Mouse (Mus musculus): ENCODE results near the gene Zbtb5. TPM values are rescaled to one million over a fixed set of nuclear protein-coding genes. Genes with fewer than 3 reads are reported as not detected.
A peak's percentile ranks its signal among the peaks of the same experiment; 100 is the strongest.

The Zbtb5 gene
- polyA plus RNA-seq, 1 experiment from 2014 or later, result 10.3 TPM

DNA sequence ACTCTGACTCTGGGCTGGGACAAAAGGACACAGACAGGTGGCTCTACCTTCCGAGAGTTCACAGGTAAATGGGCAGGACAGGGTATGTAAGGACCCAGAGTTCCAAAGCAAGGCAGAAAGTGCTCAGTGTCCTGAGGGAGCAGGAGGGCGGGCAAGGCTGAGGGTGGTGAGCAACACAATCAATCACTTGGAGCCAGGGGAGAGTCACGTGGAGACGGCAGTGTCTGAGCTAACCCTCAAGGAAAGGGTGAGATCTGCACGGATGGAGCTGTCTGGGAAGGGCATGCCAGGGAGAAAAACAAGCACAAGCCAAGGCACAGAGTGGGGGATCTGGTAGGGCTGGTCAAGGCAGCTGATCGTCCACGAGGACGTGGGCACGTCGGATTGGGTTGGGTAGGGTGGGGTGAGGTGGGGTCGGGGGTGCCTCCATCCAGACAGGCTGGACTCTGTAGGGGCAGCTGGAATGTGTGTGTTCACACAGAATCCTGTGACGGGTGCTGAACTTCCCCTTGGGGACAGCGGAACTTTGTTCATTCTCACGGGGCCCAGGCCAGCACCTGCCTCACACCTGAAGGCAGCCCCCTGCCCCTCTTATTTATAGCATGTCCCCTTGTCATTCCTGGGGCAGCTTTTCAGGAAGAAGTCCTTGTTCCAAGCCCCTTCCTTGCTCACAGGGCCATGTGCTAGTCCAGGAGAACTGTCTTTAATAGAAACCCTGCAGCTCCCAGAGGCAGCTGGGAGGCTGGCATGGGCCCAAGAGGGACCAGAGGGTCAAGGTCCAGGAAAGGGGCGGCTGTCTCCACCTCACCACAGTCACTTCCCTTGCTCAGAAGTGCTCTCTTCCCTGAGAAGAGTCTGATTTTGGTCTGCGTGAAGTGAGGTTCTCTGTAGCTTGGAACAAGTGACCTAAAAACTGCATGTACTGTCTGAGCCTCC is 22.7 kb upstream of the Zbtb5 start:
- no peak overlapping the region for H3K4me3 ChIP-seq (ENCODE audit: low read depth, low read length)
- DNase-seq (ENCODE audit: low spot score) (peak; percentile 23), ATAC-seq (0 out of 2 replicates have a peak, but pooled peaks have one; percentile 29)
- no peaks in the 10 kb centered on the region for H3K27me3 ChIP-seq (replicated peaks; ENCODE audit: insufficient read depth, low read length)
- no peak overlapping the region for H3K4me2 ChIP-seq (replicated peaks; ENCODE audit: low read depth, low read length)
- no peak overlapping the region for H3K27ac ChIP-seq (ENCODE audit: low read length)
- peaks cover 3% of the 10 kb centered on the region; the same call in 1 of the 2 replicates for H3K36me3 ChIP-seq (ENCODE audit: insufficient read depth, low read length)
- no peaks in the 10 kb centered on the region for H3K9me3 ChIP-seq (ENCODE audit: low read length)
- TF ChIP-seq CTCF (IDR thresholded peaks at IDR 0.05) (no peak), EP300 (IDR thresholded peaks at IDR 0.05) (no peak)
- WGBS, result 54% methylated on average over 16 of the region's 16 CpGs
- H3K4me1 ChIP-seq (ENCODE audit: insufficient read depth, low read depth, low read length), result 0 out of 2 replicates have a peak, but pooled peaks cover 3% of the 10 kb centered on the region
- no peak overlapping the region for H3K9ac ChIP-seq (replicated peaks; ENCODE audit: low read depth)

DNA sequence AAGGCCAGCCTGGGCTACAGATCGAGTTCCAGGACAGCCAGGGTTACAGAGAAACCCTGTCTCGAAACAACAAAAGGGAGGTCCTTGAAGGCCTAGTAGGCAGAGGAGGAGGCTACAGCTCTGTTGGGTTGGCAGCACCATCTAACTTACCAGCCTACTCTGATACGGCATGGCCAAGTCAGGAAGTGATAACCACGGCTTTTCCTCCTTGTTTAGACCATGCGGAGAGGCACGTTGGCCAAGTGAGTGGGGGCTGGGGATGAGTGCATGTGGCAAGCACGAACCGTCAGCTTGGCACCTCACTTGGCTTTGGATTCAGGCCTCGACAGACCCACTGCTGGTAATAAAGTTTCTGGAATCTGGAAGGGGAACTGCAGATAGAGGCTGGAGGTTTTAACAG is 20.4 kb upstream of the Zbtb5 start:
- TF ChIP-seq CTCF (IDR thresholded peaks at IDR 0.05) (no peak), EP300 (IDR thresholded peaks at IDR 0.05) (no peak)
- no peak overlapping the region for H3K27ac ChIP-seq (ENCODE audit: low read length)
- no peak overlapping the region for H3K4me2 ChIP-seq (replicated peaks; ENCODE audit: low read depth, low read length)
- H3K9ac ChIP-seq (replicated peaks; ENCODE audit: low read depth), result no peak overlapping the region
- no peak for DNase-seq (ENCODE audit: low spot score)
- WGBS, result 83% methylated on average over 9 of the region's 9 CpGs
- no peaks in the 10 kb centered on the region for H3K9me3 ChIP-seq (ENCODE audit: low read length)
- H3K27me3 ChIP-seq (replicated peaks; ENCODE audit: insufficient read depth, low read length), result no peaks in the 10 kb centered on the region
- H3K4me1 ChIP-seq (ENCODE audit: insufficient read depth, low read depth, low read length), result 0 out of 2 replicates have a peak, but pooled peaks cover under 1% of the 10 kb centered on the region
- H3K36me3 ChIP-seq (ENCODE audit: insufficient read depth, low read length), result peaks cover 3% of the 10 kb centered on the region; the same call in 1 of the 2 replicates
- H3K4me3 ChIP-seq (ENCODE audit: low read depth, low read length), result no peak overlapping the region
- no peak for ATAC-seq

DNA sequence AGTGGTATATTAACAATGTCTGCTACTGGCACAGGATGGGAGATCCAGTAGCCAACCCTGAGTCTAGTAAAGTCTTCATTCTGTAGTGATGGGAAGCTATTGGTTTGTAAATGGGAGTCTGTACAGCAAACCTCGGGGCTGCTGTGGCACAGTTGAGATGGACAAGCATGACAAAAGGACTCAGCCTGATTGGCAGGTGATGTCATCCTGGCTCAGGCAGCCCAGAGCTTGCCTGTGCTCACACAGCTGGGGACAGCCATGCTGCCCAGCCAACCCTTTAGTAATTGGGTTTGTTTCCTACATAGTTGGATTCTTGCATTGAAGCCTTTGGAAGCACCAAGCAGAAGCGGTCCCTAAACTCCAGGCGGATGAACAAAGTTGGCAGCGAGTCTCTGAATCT is 14.2 kb upstream of the Zbtb5 start:
- H3K4me3 ChIP-seq (ENCODE audit: low read depth, low read length), result no peak overlapping the region
- no peaks in the 10 kb centered on the region for H3K9me3 ChIP-seq (ENCODE audit: low read length)
- H3K27me3 ChIP-seq (replicated peaks; ENCODE audit: insufficient read depth, low read length), result no peaks in the 10 kb centered on the region
- no peak overlapping the region for H3K27ac ChIP-seq (ENCODE audit: low read length)
- H3K4me2 ChIP-seq (replicated peaks; ENCODE audit: low read depth, low read length), result no peak overlapping the region
- ATAC-seq, result no peak
- no peak overlapping the region for H3K9ac ChIP-seq (replicated peaks; ENCODE audit: low read depth)
- DNase-seq (ENCODE audit: low spot score), result no peak
- no peaks in the 10 kb centered on the region for H3K4me1 ChIP-seq (ENCODE audit: insufficient read depth, low read depth, low read length)
- no peak for TF ChIP-seq EP300 (IDR thresholded peaks at IDR 0.05)
- TF ChIP-seq CTCF (IDR thresholded peaks at IDR 0.05), result no peak
- H3K36me3 ChIP-seq (ENCODE audit: insufficient read depth, low read length), result no peaks in the 10 kb centered on the region
- 94% methylated on average over 4 of the region's 4 CpGs for WGBS

DNA sequence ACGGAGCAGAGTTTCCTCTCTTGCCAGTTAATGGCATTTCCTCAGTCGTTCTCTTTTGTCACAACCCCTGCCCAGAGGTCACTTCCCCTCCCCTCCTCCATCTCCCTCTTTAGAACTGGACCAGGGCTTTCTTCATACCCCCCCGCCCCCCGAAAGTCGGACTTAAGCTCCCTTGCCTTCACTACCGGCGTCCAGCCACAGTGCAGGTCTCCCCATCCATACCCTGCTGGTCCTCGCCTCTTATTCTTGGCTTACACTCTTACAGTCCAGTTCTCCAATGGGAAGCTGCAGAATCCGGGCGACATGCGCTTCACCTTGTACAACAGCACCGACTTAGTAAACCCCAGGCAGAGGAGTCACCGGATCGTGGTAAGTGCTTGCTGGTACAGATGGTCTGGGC is 6.8 kb upstream of the Zbtb5 start:
- TF ChIP-seq EP300 (IDR thresholded peaks at IDR 0.05) (no peak), CTCF (IDR thresholded peaks at IDR 0.05) (no peak)
- ATAC-seq (no peak), DNase-seq (ENCODE audit: low spot score) (no peak)
- no peaks in the 10 kb centered on the region for H3K4me1 ChIP-seq (ENCODE audit: insufficient read depth, low read depth, low read length)
- H3K4me3 ChIP-seq (ENCODE audit: low read depth, low read length), result peak overlapping the region; percentile 50
- H3K9ac ChIP-seq (replicated peaks; ENCODE audit: low read depth), result no peak overlapping the region; the same call in 1 of the 2 replicates
- WGBS, result 3% methylated on average over 13 of the region's 14 CpGs
- H3K9me3 ChIP-seq (ENCODE audit: low read length), result no peaks in the 10 kb centered on the region
- H3K27ac ChIP-seq (ENCODE audit: low read length), result no peak overlapping the region
- H3K27me3 ChIP-seq (replicated peaks; ENCODE audit: insufficient read depth, low read length), result no peaks in the 10 kb centered on the region
- H3K4me2 ChIP-seq (replicated peaks; ENCODE audit: low read depth, low read length), result peak overlapping the region; percentile 90
- no peaks in the 10 kb centered on the region for H3K36me3 ChIP-seq (ENCODE audit: insufficient read depth, low read length)

DNA sequence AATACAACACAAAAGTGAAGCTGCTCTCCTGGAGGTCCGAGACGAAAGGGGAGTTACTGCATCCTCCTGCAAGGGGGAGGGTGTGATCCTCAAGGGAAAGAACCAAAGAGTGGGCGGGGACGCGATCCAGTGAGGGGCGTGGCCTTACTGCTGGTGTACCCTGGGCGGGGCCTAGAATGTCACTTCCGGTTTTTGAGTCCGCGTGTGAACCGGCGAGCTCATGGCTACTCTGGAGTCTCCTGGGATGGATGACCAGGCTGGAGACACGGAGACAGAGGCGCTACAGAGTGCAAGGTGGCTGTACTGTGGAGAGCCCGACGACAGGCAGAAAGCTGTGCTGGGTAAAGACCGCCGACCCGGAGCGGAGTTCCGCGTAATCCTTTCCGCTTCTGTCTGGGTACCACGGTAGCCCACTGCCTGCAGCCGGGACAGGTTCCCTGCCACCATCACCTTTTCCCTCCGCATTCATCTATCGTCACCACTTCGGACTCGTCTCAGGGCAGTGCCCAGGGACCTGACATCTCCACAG is 6.3 kb upstream of the Zbtb5 start, which contains the start of gene Polr1e:
TSS of gene Polr1e (plus strand) at position 132 of the 529 bp plus-strand sequence.
- TF ChIP-seq CTCF (IDR thresholded peaks at IDR 0.05) (0 out of 2 replicates have a peak, but pooled peaks have one; percentile 4), EP300 (IDR thresholded peaks at IDR 0.05) (no peak)
- Histone ChIP-seq H3K36me3 (ENCODE audit: insufficient read depth, low read length) (no peaks in the 10 kb centered on the region), H3K4me1 (ENCODE audit: insufficient read depth, low read depth, low read length) (peaks cover 4% of the 10 kb centered on the region; the same call in 1 of the 2 replicates), H3K4me2 (replicated peaks; ENCODE audit: low read depth, low read length) (peak within 1 kb of the TSS; percentile 90), H3K27ac (ENCODE audit: low read length) (no peak within 1 kb of the TSS), H3K27me3 (replicated peaks; ENCODE audit: insufficient read depth, low read length) (no peaks in the 10 kb centered on the region), H3K9ac (replicated peaks; ENCODE audit: low read depth) (no peak within 1 kb of the TSS; the same call in 1 of the 2 replicates), H3K4me3 (ENCODE audit: low read depth, low read length) (peak within 1 kb of the TSS; percentile 50), H3K9me3 (ENCODE audit: low read length) (no peaks in the 10 kb centered on the region)
- DNase-seq (ENCODE audit: low spot score) (peak; percentile 97), ATAC-seq (peak; percentile 98)
- under 1% methylated on average over 29 of the region's 29 CpGs for WGBS

DNA sequence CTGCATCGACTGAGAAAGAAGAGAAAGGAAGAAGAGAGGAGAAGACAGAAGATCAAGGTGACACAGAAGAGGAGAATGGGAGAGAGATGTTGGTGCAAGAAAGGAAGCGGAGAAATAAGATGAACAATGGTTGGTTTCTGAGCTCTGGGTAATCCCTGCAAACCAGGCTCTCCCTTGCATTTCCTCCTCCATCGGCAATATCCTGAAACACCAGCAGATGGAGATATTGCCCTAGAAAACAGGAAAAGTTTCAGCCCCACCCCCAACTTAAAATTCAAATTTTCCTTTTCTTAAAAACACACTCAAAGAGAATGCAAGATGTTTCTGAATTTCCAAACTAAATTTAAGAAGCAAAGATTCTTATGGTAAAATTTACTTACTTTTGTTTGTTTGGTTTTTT is 3.4 kb upstream of the Zbtb5 start:
- Histone ChIP-seq H3K27ac (ENCODE audit: low read length) (no peak overlapping the region), H3K9me3 (ENCODE audit: low read length) (no peaks in the 10 kb centered on the region), H3K27me3 (replicated peaks; ENCODE audit: insufficient read depth, low read length) (no peaks in the 10 kb centered on the region), H3K9ac (replicated peaks; ENCODE audit: low read depth) (no peak overlapping the region), H3K4me3 (ENCODE audit: low read depth, low read length) (no peak overlapping the region), H3K36me3 (ENCODE audit: insufficient read depth, low read length) (no peaks in the 10 kb centered on the region), H3K4me2 (replicated peaks; ENCODE audit: low read depth, low read length) (no peak overlapping the region), H3K4me1 (ENCODE audit: insufficient read depth, low read depth, low read length) (peaks cover 8% of the 10 kb centered on the region; the same call in 1 of the 2 replicates)
- ATAC-seq, result no peak
- TF ChIP-seq EP300 (IDR thresholded peaks at IDR 0.05) (no peak), CTCF (IDR thresholded peaks at IDR 0.05) (peak; percentile 81)
- peak; percentile 68 for DNase-seq (ENCODE audit: low spot score)
- 8% methylated on average over 3 of the region's 3 CpGs for WGBS

Measured in lung, postnatal 0 days (tissue).